Comparison of ENCODE assay signal across 9 mouse cellular contexts in the genomic region with DNA sequence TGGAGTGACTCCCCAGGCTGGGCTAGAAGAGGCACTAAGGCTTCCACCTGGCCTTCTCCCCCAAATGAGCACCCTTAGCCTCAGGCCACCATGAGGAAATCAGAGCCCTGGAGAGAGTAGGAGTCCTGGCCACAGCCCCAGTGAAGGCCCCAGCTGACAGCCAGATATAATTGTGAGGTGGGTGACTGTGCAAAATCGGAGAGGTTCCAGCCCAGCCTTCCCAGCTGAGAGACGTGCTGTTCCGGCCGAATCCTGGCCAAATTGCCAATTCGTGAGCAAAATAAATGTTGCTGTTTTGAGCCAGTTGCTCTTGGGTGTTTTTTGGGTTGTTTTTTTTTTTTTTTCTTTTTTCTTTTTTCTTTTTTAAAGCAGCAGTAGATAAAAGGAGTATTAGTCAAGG.
DNase-seq lines count a peak whose midpoint lies in the region; ATAC-seq lines count a peak whose summit lies in the region.
"Had no signal": no experiment of that assay in that cellular context is flagged by ENCODE, and none has a peak within 500 bp of the region (broad histone marks: within the 10 kb centered on the region; RNA-seq: fewer than 3 reads in every experiment).

No protein-coding gene starts in this region.

- DNase-seq in kidney, postnatal 14 days, result peak; percentile 5
- peak; percentile 3 for DNase-seq in gastrocnemius, adult 8-10 months (ENCODE audit: low spot score in 2 of 2)
- DNase-seq in layer of hippocampus, adult 9-11 months, result peak; percentile 41
- peak; percentile 27 for DNase-seq in right cerebral cortex, postnatal 14 days
- no peak for DNase-seq in kidney, postnatal 36 days

- H3K27ac ChIP-seq in kidney, embryonic 16.5 days (ENCODE audit: low read length), result no peak overlapping the region
- H3K27ac ChIP-seq: hindbrain, embryonic 14.5 days had no signal

- H3K9me3 ChIP-seq in kidney, embryonic 16.5 days (ENCODE audit: low read length), result no peaks in the 10 kb centered on the region

- no peaks in the 10 kb centered on the region for H3K36me3 ChIP-seq in kidney, embryonic 16.5 days (ENCODE audit: insufficient read depth, low read length)

- H3K4me3 ChIP-seq in kidney, embryonic 16.5 days (ENCODE audit: low read length), result no peak overlapping the region
- H3K4me3 ChIP-seq: myocyte had no signal

- ATAC-seq in kidney, embryonic 16.5 days (ENCODE audit: low FRiP score, low TSS enrichment), result no peak
- ATAC-seq in monocyte, adult 5-6 weeks (replicated peaks; ENCODE audit: insufficient number of reproducible peaks, low FRiP score, low TSS enrichment, poor library complexity, severe bottlenecking), result no peak

- WGBS in kidney, embryonic 16.5 days, result 77% methylated on average over 5 of the region's 5 CpGs

- H3K9ac ChIP-seq in kidney, embryonic 16.5 days (replicated peaks; ENCODE audit: low read length), result no peak overlapping the region
- H3K9ac ChIP-seq: hindbrain, embryonic 14.5 days had no signal

- H3K27me3 ChIP-seq in kidney, embryonic 16.5 days (ENCODE audit: insufficient read depth, low read length), result no peaks in the 10 kb centered on the region

- no peak overlapping the region for H3K4me2 ChIP-seq in kidney, embryonic 16.5 days (replicated peaks; ENCODE audit: low read depth, low read length)
- H3K4me2 ChIP-seq: hindbrain, embryonic 14.5 days had no signal

- no peaks in the 10 kb centered on the region for H3K4me1 ChIP-seq in kidney, embryonic 16.5 days (ENCODE audit: insufficient read depth, low read length)

Comparison
In these comparisons a context has a peak if more than half of its experiments do, and no peak if none do; other contexts are left out.
1. DNase-seq: peak in kidney, postnatal 14 days (single experiment), gastrocnemius, adult 8-10 months (2 of 2), layer of hippocampus, adult 9-11 months (single experiment) and right cerebral cortex, postnatal 14 days (single experiment); none in kidney, postnatal 36 days (0 of 2).